10 mouse cellular contexts compared by ENCODE assay signal in the genomic region with DNA sequence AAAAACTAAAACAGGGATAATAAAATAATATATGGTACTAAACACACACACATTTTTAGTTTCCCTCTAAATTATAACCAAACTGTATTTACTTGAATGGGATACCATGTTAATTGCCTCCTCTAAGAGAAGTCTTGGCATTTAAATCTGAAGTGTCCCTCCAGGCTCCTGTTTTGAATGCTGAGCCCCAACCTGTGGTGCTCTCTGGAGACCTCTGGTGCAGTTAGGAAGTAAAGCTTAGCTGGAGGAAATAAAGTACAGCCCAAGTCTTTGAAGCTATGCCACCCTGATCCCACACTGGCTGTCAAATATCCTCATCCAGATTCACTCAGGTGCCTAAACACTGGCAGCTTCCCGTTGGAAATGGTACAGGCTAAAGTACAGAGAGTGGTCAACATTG.
"Had no signal": no experiment of that assay in that cellular context is flagged by ENCODE, and none has a peak within 500 bp of the region (broad histone marks: within the 10 kb centered on the region; RNA-seq: fewer than 3 reads in every experiment).

No protein-coding gene starts in this region.

- H3K27me3 ChIP-seq: liver, embryonic 13.5 days; midbrain, embryonic 12.5 days; midbrain, embryonic 15.5 days had no signal

- H3K36me3 ChIP-seq: liver, embryonic 13.5 days; midbrain, embryonic 12.5 days; midbrain, embryonic 15.5 days had no signal

- H3K4me1 ChIP-seq: midbrain, embryonic 12.5 days; midbrain, embryonic 15.5 days had no signal

- H3K4me3 ChIP-seq: left cerebral cortex, adult 2 months; liver, embryonic 13.5 days; midbrain, embryonic 12.5 days; midbrain, embryonic 15.5 days; myocyte had no signal

- DNase-seq: kidney, adult 2 months; kidney, postnatal 36 days; layer of hippocampus, postnatal 36 days; liver, embryonic 13.5 days; lung, embryonic 14.5 days had no signal

- H3K27ac ChIP-seq: kidney, postnatal 0 days; left cerebral cortex, adult 2 months; liver, embryonic 13.5 days; midbrain, embryonic 12.5 days; midbrain, embryonic 15.5 days had no signal
